Mouse (Mus musculus): ENCODE measurements around the gene Rplp1. TPM values are rescaled to one million over a fixed set of nuclear protein-coding genes. Genes with fewer than 3 reads are reported as not detected.

Gene Rplp1
- 1,000 to 10,000 TPM; 2,175 to 3,618 (median 3,142) TPM for polyA plus RNA-seq (2017; shearing (Covaris generic))

- peak; percentile 94 for ATAC-seq
Measured at GRCm38 (mm10) chr9:61914203-61914916, at the start of gene Rplp1. Rplp1 (minus strand) TSS chr9:61914542.

GRCm38 (mm10) chr9:61963356-61963755 lies 49.0 kb upstream of the Rplp1 start:
- ATAC-seq, result no peak

GRCm38 (mm10) chr9:61961181-61961580 lies 46.8 kb upstream of the Rplp1 start:
- no peak for ATAC-seq

GRCm38 (mm10) chr9:61960753-61961152 lies 46.4 kb upstream of the Rplp1 start:
- no peak for ATAC-seq

GRCm38 (mm10) chr9:61959921-61960569 lies 45.7 kb upstream of the Rplp1 start:
- ATAC-seq, result no peak

- no peak for ATAC-seq
Measured at GRCm38 (mm10) chr9:61954707-61955106, 40.4 kb upstream of the Rplp1 start.

- no peak for ATAC-seq
Measured at GRCm38 (mm10) chr9:61952241-61952640, 37.9 kb upstream of the Rplp1 start.

- peak; percentile 65 for ATAC-seq
Measured at GRCm38 (mm10) chr9:61947402-61948346, 33.3 kb upstream of the Rplp1 start.

- ATAC-seq, result peak; percentile 91
Measured at GRCm38 (mm10) chr9:61946623-61947401, 32.5 kb upstream of the Rplp1 start, which contains the start of gene Kif23. Kif23 (minus strand) TSS chr9:61946774.

GRCm38 (mm10) chr9:61945973-61946611 lies 31.8 kb upstream of the Rplp1 start:
- peak; percentile 19 for ATAC-seq

GRCm38 (mm10) chr9:61941054-61941453 lies 26.7 kb upstream of the Rplp1 start:
- no peak for ATAC-seq

- ATAC-seq, result no peak
Measured at GRCm38 (mm10) chr9:61933333-61933732, 19.0 kb upstream of the Rplp1 start.

- ATAC-seq, result no peak
Measured at GRCm38 (mm10) chr9:61932009-61932408, 17.7 kb upstream of the Rplp1 start.

GRCm38 (mm10) chr9:61925086-61925660 lies 10.8 kb upstream of the Rplp1 start:
- no peak for ATAC-seq

- ATAC-seq, result no peak
Measured at GRCm38 (mm10) chr9:61920331-61920730, 6.0 kb upstream of the Rplp1 start.

GRCm38 (mm10) chr9:61919464-61919863 lies 5.1 kb upstream of the Rplp1 start:
- no peak for ATAC-seq

- ATAC-seq, result no peak
Measured at GRCm38 (mm10) chr9:61917436-61917835, 3.1 kb upstream of the Rplp1 start.

GRCm38 (mm10) chr9:61916986-61917385 lies 2.6 kb upstream of the Rplp1 start:
- ATAC-seq, result no peak

GRCm38 (mm10) chr9:61915393-61916005 lies 1.2 kb upstream of the Rplp1 start:
- ATAC-seq, result no peak

GRCm38 (mm10) chr9:61914917-61915300 lies 567 bp upstream of the Rplp1 start:
- peak; percentile 11 for ATAC-seq
